Mouse (Mus musculus) heart, embryonic 15.5 days (tissue): Measurements from ENCODE around the gene Armc2. TPM values are rescaled to one million over a fixed set of nuclear protein-coding genes. Genes with fewer than 3 reads are reported as not detected.

Source experiments
- ATAC-seq: fragments of 200-750 bp; cut with Nextera tagmentation; replicated peaks from 2 replicates; pipeline ENCODE4 v1.8.0; 2017; ENCODE audit warnings: low read depth, moderate TSS enrichment; ENCODE audit not compliant: insufficient number of reproducible peaks, insufficient read depth, low FRiP score
- H3K27ac ChIP-seq: fragments of 300-500 bp; sonication (generic); 2 replicates; pipeline ENCODE4 v1.5.1; 2015; ENCODE audit warnings: mild to moderate bottlenecking, inconsistent platforms
- H3K27me3 ChIP-seq: fragments of 300-500 bp; sonication (generic); 2 replicates; pipeline ENCODE4 v1.6.1; 2015; ENCODE audit warnings: inconsistent platforms
- H3K36me3 ChIP-seq: fragments of 300-500 bp; sonication (generic); 2 replicates; pipeline ENCODE4 v1.6.1; 2015; ENCODE audit warnings: mild to moderate bottlenecking, inconsistent platforms
- H3K4me1 ChIP-seq: fragments of 300-500 bp; sonication (generic); replicated peaks from 2 replicates; pipeline ENCODE4 v1.6.1; 2015; ENCODE audit warnings: inconsistent platforms
- H3K4me2 ChIP-seq: fragments of 300-500 bp; sonication (generic); 2 replicates; pipeline ENCODE4 v1.6.1; 2015; ENCODE audit warnings: inconsistent platforms, mild to moderate bottlenecking, moderate library complexity
- H3K4me3 ChIP-seq: fragments of 300-500 bp; sonication (generic); 2 replicates; pipeline ENCODE4 v1.5.1; 2015; ENCODE audit warnings: mild to moderate bottlenecking, inconsistent platforms
- H3K9ac ChIP-seq: fragments of 300-500 bp; sonication (generic); 2 replicates; pipeline ENCODE4 v1.6.1; 2015; ENCODE audit warnings: mild to moderate bottlenecking, inconsistent platforms
- H3K9me3 ChIP-seq: fragments of 300-500 bp; sonication (generic); replicated peaks from 2 replicates; pipeline ENCODE4 v1.6.1; 2016; ENCODE audit warnings: inconsistent platforms
- WGBS: fragments of 180-500 bp; shearing (Covaris S2); methylation state at CpG from one replicate; pipeline ENCODE4 v1.1.7; 2015; ENCODE audit warnings: mixed read lengths; 5-methylcytosine and 5-hydroxymethylcytosine counted together
- polyA plus RNA-seq: library from polyadenylated mRNA; unstranded; fragments of >200 nt; fragmentation: Nextera tagmentation; extraction: Ambion mirVana; gene quantifications from 2 replicates; pipeline ENCODE4 v1.2.1, GENCODE M21; 2015

Armc2 gene
- polyA plus RNA-seq, 1 experiment from 2014 or later, result 2.3 TPM

DNA sequence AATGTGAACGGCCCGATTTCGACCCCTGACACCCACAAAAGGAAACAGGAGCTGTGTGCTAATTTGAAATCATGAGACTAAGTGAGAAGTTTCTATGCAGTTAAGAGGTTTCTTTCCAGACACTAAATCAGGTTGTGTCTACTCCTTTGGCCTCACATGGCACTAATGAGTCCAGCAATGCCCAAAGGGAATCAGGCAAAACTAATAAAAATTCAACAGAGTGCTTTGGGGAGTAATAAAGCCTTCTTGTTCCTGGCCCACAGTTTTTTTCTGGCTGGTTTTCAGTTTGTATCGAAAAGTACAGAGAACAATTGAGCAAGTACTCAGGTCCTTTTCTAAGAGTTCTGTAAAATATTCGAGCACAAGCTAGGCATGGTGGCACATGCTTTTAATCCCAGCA, 4.2 kb downstream of the Armc2 start:
- H3K4me2 ChIP-seq, result no peak overlapping the region
- no peak for ATAC-seq
- 79% methylated on average over 5 of the region's 5 CpGs for whole genome bisulfite sequencing
- peaks cover 7% of the 10 kb centered on the region; the same call in 1 of the 2 replicates for H3K4me1 ChIP-seq
- no peak overlapping the region for H3K4me3 ChIP-seq
- H3K9me3 ChIP-seq, result no peaks in the 10 kb centered on the region
- peaks cover 10% of the 10 kb centered on the region; the same call in 1 of the 2 replicates for H3K27me3 ChIP-seq
- no peak overlapping the region for H3K9ac ChIP-seq
- no peak overlapping the region for H3K27ac ChIP-seq
- H3K36me3 ChIP-seq, result no peaks in the 10 kb centered on the region

DNA sequence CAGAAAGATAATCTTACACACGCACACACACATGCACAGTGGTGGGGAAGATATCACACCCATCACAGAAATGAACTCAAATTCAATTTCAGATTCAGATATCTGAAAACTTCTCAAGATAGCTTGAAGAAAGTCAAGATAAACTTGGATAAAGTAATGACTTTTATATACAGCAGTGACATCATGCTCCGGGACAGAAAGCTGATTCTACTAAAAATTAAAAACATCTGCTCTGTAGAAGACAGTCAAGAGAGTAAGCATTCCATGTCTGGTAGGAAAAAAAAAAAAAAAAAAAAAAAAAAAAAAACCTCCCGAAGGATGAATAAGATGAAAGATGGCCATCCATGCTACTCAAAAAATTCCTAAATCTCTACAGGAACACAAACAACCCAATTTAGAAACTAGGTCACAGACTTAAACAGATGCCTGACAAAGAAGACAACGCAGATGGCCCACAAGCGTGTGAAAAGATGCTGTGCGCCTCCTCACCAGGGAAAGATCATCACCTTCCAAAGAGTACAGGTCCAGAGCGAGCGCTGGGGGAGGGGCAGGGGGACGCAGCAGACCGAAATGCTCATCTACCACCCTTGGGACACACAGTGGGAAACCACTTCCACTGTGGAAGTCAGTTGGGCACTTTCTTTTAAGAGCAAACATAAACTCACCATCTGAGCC, 7.3 kb downstream of the Armc2 start:
- H3K4me1 ChIP-seq, result peaks cover 6% of the 10 kb centered on the region
- WGBS, result 80% methylated on average over 10 of the region's 10 CpGs
- no peak overlapping the region for H3K4me2 ChIP-seq
- no peak for ATAC-seq
- no peak overlapping the region for H3K4me3 ChIP-seq
- H3K9ac ChIP-seq, result no peak overlapping the region
- H3K27ac ChIP-seq, result no peak overlapping the region
- no peaks in the 10 kb centered on the region for H3K36me3 ChIP-seq
- no peaks in the 10 kb centered on the region for H3K9me3 ChIP-seq
- no peaks in the 10 kb centered on the region for H3K27me3 ChIP-seq

DNA sequence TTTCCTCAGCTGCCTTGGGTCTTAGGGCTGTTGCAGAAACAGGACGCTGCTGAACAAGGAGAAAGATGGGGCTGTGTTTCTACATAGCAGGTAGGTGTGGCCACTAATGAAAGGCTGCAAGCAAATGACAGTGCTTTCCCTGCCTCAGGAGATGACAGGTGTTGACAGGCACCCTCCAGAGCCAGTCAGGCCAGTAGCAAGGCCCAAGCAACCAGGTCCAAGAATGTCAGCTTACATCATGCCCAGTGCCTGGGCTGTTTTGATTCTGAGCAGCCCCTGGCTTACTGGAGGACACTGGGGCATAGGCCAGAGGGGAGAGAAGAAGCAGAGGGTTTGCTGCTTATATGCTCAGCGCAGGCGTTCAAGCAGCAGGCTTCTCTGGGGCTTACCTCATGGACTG, 13.0 kb downstream of the Armc2 start:
- no peaks in the 10 kb centered on the region for H3K27me3 ChIP-seq
- WGBS, result 44% methylated on average over 3 of the region's 3 CpGs
- H3K4me1 ChIP-seq, result peaks cover 26% of the 10 kb centered on the region
- peak overlapping the region; percentile 36 for H3K4me2 ChIP-seq
- no peak overlapping the region for H3K4me3 ChIP-seq
- peak; percentile 91 for ATAC-seq
- H3K9ac ChIP-seq, result no peak overlapping the region
- H3K36me3 ChIP-seq, result no peaks in the 10 kb centered on the region
- H3K9me3 ChIP-seq, result no peaks in the 10 kb centered on the region
- H3K27ac ChIP-seq, result peak overlapping the region; percentile 84

DNA sequence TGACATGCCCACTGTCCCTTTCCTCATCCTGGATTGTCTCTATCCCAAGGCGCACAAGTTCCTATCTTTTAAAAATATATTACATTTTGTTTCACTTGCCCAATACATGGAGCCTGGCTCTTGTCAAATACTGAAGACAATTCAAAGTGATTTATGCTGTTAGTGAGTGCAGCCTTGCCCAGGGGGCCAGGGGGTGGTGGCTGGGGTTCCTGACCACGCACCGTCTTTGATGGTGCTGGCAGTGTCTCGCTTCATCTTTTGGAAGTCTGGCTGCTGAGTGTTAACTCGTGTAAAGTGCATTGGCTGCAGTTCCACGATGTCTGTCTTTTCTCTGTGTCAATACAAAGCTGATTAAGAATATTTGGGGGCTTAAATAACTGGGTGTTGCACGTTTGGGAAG, 13.6 kb downstream of the Armc2 start:
- no peak overlapping the region for H3K4me3 ChIP-seq
- ATAC-seq, result peak; percentile 43; the same call in 1 of the 2 replicates
- H3K9me3 ChIP-seq, result no peaks in the 10 kb centered on the region
- H3K27ac ChIP-seq, result peak overlapping the region; percentile 84
- peaks cover 26% of the 10 kb centered on the region for H3K4me1 ChIP-seq
- no peak overlapping the region for H3K9ac ChIP-seq
- H3K4me2 ChIP-seq, result peak overlapping the region; percentile 36
- no peaks in the 10 kb centered on the region for H3K27me3 ChIP-seq
- no peaks in the 10 kb centered on the region for H3K36me3 ChIP-seq
- 32% methylated on average over 7 of the region's 7 CpGs for WGBS

DNA sequence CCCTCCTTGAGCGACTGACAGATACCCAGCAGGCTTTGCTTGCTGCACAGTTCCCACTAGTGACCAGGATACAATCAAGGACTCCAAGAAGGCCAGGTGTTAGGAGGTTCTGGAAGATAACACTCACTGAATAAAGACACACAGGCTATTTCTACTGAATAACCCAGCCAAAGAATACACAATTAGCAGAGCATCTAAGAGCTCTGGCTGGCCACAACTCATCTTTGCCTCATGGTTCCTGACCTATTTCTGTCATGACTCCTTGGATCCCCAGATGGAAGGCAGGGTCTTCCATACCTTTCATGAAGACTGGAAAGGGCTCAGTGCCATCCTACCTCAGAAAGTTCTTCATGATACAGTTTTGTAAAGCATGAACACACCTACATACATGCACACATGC, 14.2 kb downstream of the Armc2 start:
- no peak for ATAC-seq
- Histone ChIP-seq H3K4me2 (no peak overlapping the region), H3K9me3 (no peaks in the 10 kb centered on the region), H3K9ac (no peak overlapping the region), H3K27me3 (no peaks in the 10 kb centered on the region), H3K36me3 (no peaks in the 10 kb centered on the region), H3K4me1 (peaks cover 26% of the 10 kb centered on the region), H3K4me3 (no peak overlapping the region), H3K27ac (peak overlapping the region; percentile 84; the same call in 1 of the 2 replicates)
- WGBS, result 83% methylated on average over 1 of the region's 1 CpGs

DNA sequence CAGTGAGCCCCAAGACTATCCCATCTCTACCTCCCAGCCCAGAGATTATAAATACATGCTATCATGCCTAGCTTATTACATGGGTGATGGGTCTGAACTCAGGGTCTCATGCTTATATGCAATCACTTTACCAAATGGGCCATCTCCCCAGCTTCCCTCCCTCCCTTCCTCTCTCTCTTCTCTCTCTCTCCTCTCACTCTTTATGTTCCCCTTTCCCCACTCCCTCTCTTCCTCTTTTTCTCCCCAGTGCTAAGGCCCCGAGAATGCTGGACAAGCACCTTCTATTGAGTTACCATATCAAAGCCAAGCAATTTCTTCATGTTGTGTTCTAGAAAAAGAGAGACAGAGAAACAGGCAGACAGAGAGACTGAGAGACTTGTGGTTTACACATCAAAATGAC, 14.7 kb downstream of the Armc2 start:
- no peaks in the 10 kb centered on the region for H3K36me3 ChIP-seq
- no peaks in the 10 kb centered on the region for H3K27me3 ChIP-seq
- no peak overlapping the region for H3K4me3 ChIP-seq
- H3K4me2 ChIP-seq, result no peak overlapping the region
- no peak overlapping the region for H3K27ac ChIP-seq
- WGBS, result 67% methylated on average over 1 of the region's 1 CpGs
- H3K9me3 ChIP-seq, result no peaks in the 10 kb centered on the region
- no peak for ATAC-seq
- peaks cover 26% of the 10 kb centered on the region for H3K4me1 ChIP-seq
- no peak overlapping the region for H3K9ac ChIP-seq

DNA sequence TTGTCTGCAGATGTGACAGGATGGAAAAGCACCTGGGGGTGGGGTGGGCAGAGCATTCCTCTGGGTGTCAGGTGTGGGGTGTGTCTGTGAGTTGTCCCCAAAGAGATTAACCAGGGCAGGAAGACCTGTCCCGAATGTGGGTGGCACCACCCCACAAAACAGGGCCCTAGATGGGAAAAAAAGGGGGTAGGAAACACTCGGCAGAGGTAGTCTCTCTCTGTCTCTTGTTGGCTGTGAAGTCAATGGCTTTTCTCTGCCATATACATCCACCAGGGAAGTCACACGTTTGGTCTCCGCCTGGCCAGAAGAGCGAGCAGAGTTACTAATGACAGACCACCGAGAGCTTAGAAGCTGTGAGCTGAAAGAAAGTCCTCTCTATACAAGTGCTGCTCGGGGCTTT, 15.8 kb downstream of the Armc2 start:
- no peak overlapping the region for H3K4me3 ChIP-seq
- 82% methylated on average over 7 of the region's 7 CpGs for WGBS
- H3K27me3 ChIP-seq, result no peaks in the 10 kb centered on the region
- H3K4me1 ChIP-seq, result peaks cover 36% of the 10 kb centered on the region
- no peak overlapping the region for H3K9ac ChIP-seq
- ATAC-seq, result no peak
- no peaks in the 10 kb centered on the region for H3K36me3 ChIP-seq
- H3K27ac ChIP-seq, result no peak overlapping the region
- no peaks in the 10 kb centered on the region for H3K9me3 ChIP-seq
- H3K4me2 ChIP-seq, result no peak overlapping the region

DNA sequence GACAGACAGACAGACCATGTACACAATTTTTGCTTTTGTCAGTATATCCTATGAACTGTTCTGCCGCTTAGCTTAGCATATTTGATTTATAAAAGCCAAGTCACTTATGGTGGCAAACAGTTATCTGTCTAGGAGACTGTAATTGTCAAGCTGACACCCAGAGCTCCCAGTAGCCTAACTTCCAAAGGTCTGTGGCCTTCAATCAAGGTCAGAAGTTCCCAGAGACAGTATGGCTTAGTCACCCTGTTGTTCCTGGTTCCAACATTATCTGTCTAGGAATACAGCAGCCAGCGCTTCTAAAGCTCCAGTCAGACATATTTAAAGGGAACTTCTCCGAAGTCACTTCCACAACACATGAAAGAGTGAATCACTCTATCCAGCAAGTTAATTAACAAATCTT, 17.0 kb downstream of the Armc2 start:
- peak overlapping the region; percentile 29 for H3K27ac ChIP-seq
- WGBS, result 71% methylated on average over 3 of the region's 3 CpGs

DNA sequence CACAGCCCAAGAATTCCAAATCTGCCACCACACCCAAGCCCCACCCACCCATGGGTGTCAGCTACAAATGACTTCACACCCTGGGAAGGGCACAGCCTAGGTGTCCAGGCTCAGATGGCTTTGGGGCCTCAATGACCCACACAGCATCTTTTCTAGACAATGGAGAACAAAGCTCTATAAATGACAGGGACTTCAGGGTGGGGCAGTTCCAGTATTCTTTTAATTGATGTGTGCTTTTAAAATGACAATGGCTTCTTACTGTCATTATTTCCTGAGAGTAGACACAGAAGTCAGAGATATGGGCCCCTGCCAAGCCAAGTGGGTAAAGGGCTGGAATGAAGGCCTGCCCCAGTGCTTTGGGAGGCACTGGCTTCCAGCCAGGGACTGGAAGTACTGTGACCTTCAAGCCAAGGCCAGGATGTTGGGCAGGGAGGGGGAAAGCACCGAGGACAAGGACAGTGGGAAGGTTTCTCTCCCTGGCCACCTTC, 20.5 kb downstream of the Armc2 start:
- Histone ChIP-seq H3K4me2 (no peak overlapping the region), H3K9ac (no peak overlapping the region), H3K4me3 (no peak overlapping the region), H3K27ac (peak overlapping the region; percentile 79), H3K4me1 (peaks cover 35% of the 10 kb centered on the region), H3K9me3 (no peaks in the 10 kb centered on the region), H3K27me3 (no peaks in the 10 kb centered on the region), H3K36me3 (no peaks in the 10 kb centered on the region)
- ATAC-seq, result peak; percentile 66
- 21% methylated on average over 1 of the region's 1 CpGs for WGBS

More for the DNA sequence above, 17.0 kb downstream of the Armc2 start:
- Histone ChIP-seq H3K4me2 (no peak overlapping the region), H3K4me3 (no peak overlapping the region), H3K4me1 (peaks cover 44% of the 10 kb centered on the region), H3K36me3 (no peaks in the 10 kb centered on the region), H3K9me3 (no peaks in the 10 kb centered on the region), H3K9ac (no peak overlapping the region), H3K27me3 (no peaks in the 10 kb centered on the region)
- ATAC-seq, result no peak

DNA sequence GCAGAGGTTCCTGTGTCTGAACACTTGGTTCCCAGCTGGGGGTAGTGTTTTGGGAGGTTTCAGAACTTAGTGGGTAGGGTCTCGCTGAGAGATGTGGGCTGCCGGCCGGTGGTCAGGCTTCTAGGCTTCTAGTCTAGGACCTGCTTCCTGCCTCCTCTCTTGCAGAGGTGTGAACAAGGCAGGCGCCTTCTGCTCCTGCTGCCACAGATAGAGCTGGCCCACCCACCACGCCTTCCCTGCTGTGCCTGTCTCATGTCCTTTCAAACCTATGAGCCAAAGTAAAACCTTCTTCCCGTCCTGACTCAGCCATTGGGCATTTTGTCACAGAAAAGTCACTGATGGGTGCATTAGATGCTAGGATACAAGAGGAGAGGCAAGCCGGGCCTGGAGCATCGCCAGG, 22.1 kb downstream of the Armc2 start:
- H3K9ac ChIP-seq, result no peak overlapping the region
- H3K36me3 ChIP-seq, result no peaks in the 10 kb centered on the region
- no peak overlapping the region for H3K4me3 ChIP-seq
- peaks cover 42% of the 10 kb centered on the region for H3K4me1 ChIP-seq
- no peak overlapping the region for H3K27ac ChIP-seq
- no peaks in the 10 kb centered on the region for H3K27me3 ChIP-seq
- H3K4me2 ChIP-seq, result no peak overlapping the region
- no peaks in the 10 kb centered on the region for H3K9me3 ChIP-seq
- 58% methylated on average over 8 of the region's 8 CpGs for WGBS
- no peak for ATAC-seq

DNA sequence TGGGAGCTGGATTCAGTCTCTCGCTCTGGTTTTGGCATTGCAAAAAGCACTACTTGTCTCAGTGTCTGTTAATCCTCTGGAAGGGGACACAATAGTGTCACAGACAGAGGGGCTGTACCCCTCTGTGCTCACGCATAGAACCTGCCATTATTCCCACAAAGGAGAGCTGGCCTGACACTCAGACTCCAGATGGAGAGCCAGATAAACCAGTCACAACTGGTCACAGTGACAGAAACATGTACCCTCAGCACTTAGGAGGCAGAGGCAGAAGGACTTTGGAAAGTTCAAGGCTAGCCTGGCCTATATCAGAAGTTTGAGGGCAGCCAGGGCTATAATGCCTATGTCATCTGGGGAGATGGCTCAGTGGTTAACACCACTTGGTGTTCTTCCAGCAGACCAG, 23.2 kb downstream of the Armc2 start:
- 69% methylated on average over 2 of the region's 2 CpGs for WGBS
- Histone ChIP-seq H3K4me1 (peaks cover 42% of the 10 kb centered on the region), H3K27ac (no peak overlapping the region), H3K27me3 (no peaks in the 10 kb centered on the region), H3K9me3 (no peaks in the 10 kb centered on the region), H3K9ac (no peak overlapping the region), H3K36me3 (no peaks in the 10 kb centered on the region), H3K4me2 (no peak overlapping the region), H3K4me3 (no peak overlapping the region)
- ATAC-seq, result no peak

DNA sequence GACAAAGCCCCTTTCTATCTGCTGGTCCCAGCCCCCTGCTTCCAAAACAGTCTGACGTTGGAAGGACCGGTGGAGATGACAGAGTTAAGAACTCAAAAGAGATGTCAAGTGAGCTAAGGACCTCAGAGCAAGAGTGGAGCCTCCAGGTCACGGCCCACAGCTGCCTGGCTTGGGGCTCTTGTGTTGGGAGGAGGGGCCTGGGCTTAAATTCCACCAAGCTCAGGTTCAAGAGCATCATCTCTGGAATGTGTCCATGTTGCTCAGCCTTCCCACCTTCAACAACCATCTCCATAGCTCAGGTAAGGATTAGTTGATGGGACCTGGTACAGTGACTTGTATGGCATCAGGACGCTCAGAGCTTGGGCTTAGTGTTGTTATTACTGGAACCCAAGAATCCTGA, 23.7 kb downstream of the Armc2 start:
- Histone ChIP-seq H3K9ac (no peak overlapping the region), H3K4me1 (peaks cover 42% of the 10 kb centered on the region), H3K36me3 (no peaks in the 10 kb centered on the region), H3K4me3 (no peak overlapping the region), H3K27ac (no peak overlapping the region), H3K4me2 (no peak overlapping the region), H3K9me3 (no peaks in the 10 kb centered on the region), H3K27me3 (no peaks in the 10 kb centered on the region)
- ATAC-seq, result no peak
- 50% methylated on average over 4 of the region's 4 CpGs for WGBS
